Mouse (Mus musculus) myocyte (in vitro differentiated cells): ENCODE data around the gene Ankrd6. TPM values are rescaled to one million over a fixed set of nuclear protein-coding genes. Genes with fewer than 3 reads are reported as not detected.

Source experiments
- H3K27me3 ChIP-seq: one replicate; pipeline ENCODE4 v1.6.1; 2011; ENCODE audit not compliant: control insufficient read depth, insufficient read depth, insufficient read length
- H3K36me3 ChIP-seq: one replicate; pipeline ENCODE4 v1.6.1; 2011; ENCODE audit not compliant: control insufficient read depth, insufficient read depth
- H3K4me2 ChIP-seq: one replicate; pipeline ENCODE4 v1.6.1; 2011; ENCODE audit warnings: low read depth, control low read depth
- H3K4me3 ChIP-seq: one replicate; pipeline ENCODE4 v1.5.1; 2011; ENCODE audit warnings: mild to moderate bottlenecking, control low read depth, moderate library complexity
- H3K79me2 ChIP-seq: one replicate; pipeline ENCODE4 v1.6.1; 2011; ENCODE audit not compliant: control insufficient read depth, insufficient read depth
- H3ac ChIP-seq: one replicate; pipeline ENCODE4 v1.6.1; 2011; ENCODE audit not compliant: control insufficient read depth, insufficient read length
- E2F4 ChIP-seq: IDR thresholded peaks from one replicate; pipeline ENCODE4 v1.6.1; 2011; ENCODE audit warnings: mild to moderate bottlenecking, control low read depth, moderate library complexity; ENCODE audit not compliant: insufficient read depth
- MAX ChIP-seq: IDR thresholded peaks from one replicate; pipeline ENCODE4 v1.6.1; 2011; ENCODE audit warnings: low read depth, mild to moderate bottlenecking, control low read depth
- MYOD1 ChIP-seq, 3 experiments: IDR thresholded peaks; one replicate each; pipeline ENCODE4 v1.6.1; 2011; ENCODE audit warnings: control low read depth in 2 of 3, low read depth in 2 of 3, mild to moderate bottlenecking in 2 of 3, moderate library complexity in 1 of 3; ENCODE audit not compliant: insufficient read length in 2 of 3, control insufficient read depth in 1 of 3
- MYOG ChIP-seq, 3 experiments: IDR thresholded peaks; one replicate each; pipeline ENCODE4 v1.6.1; 2011; ENCODE audit warnings: control low read depth in 2 of 3, low read depth in 2 of 3, mild to moderate bottlenecking in 2 of 3; ENCODE audit not compliant: insufficient read length in 2 of 3, control insufficient read depth in 1 of 3, insufficient read depth in 1 of 3
- POLR2A ChIP-seq: IDR thresholded peaks from one replicate; pipeline ENCODE4 v1.6.1; 2011; ENCODE audit warnings: low read depth, mild to moderate bottlenecking, control low read depth, moderate library complexity; ENCODE audit not compliant: insufficient read length
- POLR2AphosphoS2 ChIP-seq: IDR thresholded peaks from one replicate; pipeline ENCODE4 v1.6.1; 2011; ENCODE audit warnings: low read depth, control low read depth; ENCODE audit not compliant: insufficient read length
- REST ChIP-seq: IDR thresholded peaks from one replicate; pipeline ENCODE4 v1.6.1; 2011; ENCODE audit warnings: mild to moderate bottlenecking, control low read depth, moderate library complexity; ENCODE audit not compliant: insufficient read depth, insufficient read length
- SRF ChIP-seq: IDR thresholded peaks from one replicate; pipeline ENCODE4 v1.6.1; 2011; ENCODE audit warnings: low read depth; ENCODE audit not compliant: control insufficient read depth, insufficient read length
- TCF12 ChIP-seq: IDR thresholded peaks from one replicate; pipeline ENCODE4 v1.6.1; 2011; ENCODE audit warnings: mild to moderate bottlenecking, control low read depth; ENCODE audit not compliant: poor library complexity, insufficient read depth, severe bottlenecking
- TCF3 ChIP-seq: IDR thresholded peaks from one replicate; pipeline ENCODE4 v1.6.1; 2011; ENCODE audit warnings: low read depth, control low read depth; ENCODE audit not compliant: insufficient read length
- USF1 ChIP-seq: IDR thresholded peaks from one replicate; pipeline ENCODE4 v1.6.1; 2011; ENCODE audit warnings: low read depth, mild to moderate bottlenecking, control low read depth, moderate library complexity
- polyA plus RNA-seq: library from polyadenylated mRNA; unstranded; fragments of >200 nt; fragmentation: generic; extraction: Trizol; gene quantifications from one replicate; pipeline ENCODE4 v1.2.1, GENCODE M21; 2012; ENCODE audit warnings: missing spikeins

The Ankrd6 gene
- polyA plus RNA-seq, 1 experiment: 0.31 TPM

- no peak overlapping the region for H3K4me3 ChIP-seq
- no peak overlapping the region for H3ac ChIP-seq
- no peaks in the 10 kb centered on the region for H3K36me3 ChIP-seq
- H3K4me2 ChIP-seq: no peak overlapping the region
- H3K79me2 ChIP-seq: no peaks in the 10 kb centered on the region
- TF ChIP-seq TCF3 (no peak), E2F4 (no peak), MAX (no peak), USF1 (no peak), POLR2AphosphoS2 (no peak)
- H3K27me3 ChIP-seq: peaks cover 7% of the 10 kb centered on the region
Measured at GRCm38 (mm10) chr4:32867460-32867859, 83.2 kb downstream of the Ankrd6 start.

DNA sequence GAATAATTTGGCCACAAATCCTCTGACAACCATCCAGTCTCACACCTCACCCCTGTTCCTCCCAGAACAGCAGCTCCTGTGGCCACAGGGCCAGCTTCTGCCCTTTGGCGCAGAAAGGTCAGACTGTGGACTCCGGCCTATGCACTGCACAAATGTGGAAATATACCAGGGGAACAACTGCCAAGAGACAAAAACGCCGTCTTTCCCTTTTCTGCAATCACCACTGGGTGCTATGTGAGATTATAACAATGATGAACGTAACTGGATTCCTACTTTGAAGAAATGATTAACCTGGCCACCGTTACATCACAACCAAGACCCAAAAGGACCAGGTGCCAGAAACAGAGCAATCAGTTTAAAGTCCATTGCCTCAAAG is 85.8 kb downstream of the Ankrd6 start:
- peaks cover 7% of the 10 kb centered on the region for H3K27me3 ChIP-seq
- H3K4me2 ChIP-seq: no peak overlapping the region
- TF ChIP-seq REST: no peak
- TF ChIP-seq POLR2A: no peak
- TF ChIP-seq USF1: no peak
- TF ChIP-seq MYOD1 (IDR thresholded peaks at IDR 0.05; ENCODE audit: control insufficient read depth in 1 of 3, insufficient read length in 2 of 3, low read depth in 2 of 3): no peak
- TF ChIP-seq E2F4: no peak
- TF ChIP-seq TCF12: no peak
- no peak for TF ChIP-seq TCF3
- no peak for TF ChIP-seq MAX

DNA sequence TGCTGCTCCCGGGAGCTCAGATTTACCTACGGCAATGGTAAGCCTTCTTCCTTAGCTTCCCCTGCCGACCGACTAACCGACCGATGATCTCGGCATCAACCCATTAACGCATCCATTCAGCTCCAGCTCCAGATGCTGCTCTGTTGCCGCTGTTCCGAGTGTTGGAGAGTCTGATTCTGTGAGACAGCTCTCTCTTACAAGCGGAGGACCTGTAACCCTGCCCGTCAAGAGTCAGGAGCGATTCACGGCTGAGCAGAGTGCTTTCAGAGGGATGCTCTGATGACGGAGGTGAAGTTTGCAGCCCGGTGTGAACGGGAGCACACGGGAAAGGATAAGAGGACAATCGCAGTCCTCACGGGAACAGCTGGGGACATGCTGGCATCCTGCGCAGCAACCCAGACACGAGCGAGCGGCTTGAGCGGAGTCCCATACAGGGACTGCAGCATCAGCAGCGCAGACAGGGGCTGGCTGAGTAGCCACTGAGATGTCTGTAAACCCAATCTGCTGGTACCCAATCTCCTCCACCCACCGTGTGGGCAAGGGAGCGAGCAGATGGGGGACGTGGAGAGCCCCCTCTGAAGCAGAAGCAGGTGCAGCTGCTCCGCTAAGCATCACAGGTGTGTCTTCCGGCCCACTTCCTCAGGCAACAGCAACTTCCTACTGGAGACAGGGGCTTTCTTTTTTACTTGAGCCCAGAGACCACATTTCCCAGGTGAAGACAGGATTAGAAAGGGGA is 86.3 kb downstream of the Ankrd6 start:
- TF ChIP-seq MYOG (IDR thresholded peaks at IDR 0.05; ENCODE audit: control insufficient read depth in 1 of 3, insufficient read depth in 1 of 3, insufficient read length in 2 of 3, low read depth in 2 of 3) (no peak), TCF12 (no peak), POLR2A (no peak), MAX (no peak)
- no peak overlapping the region for H3K4me2 ChIP-seq
- no peak overlapping the region for H3ac ChIP-seq
- no peaks in the 10 kb centered on the region for H3K79me2 ChIP-seq
- no peak overlapping the region for H3K4me3 ChIP-seq
- H3K36me3 ChIP-seq: no peaks in the 10 kb centered on the region
- peaks cover 7% of the 10 kb centered on the region for H3K27me3 ChIP-seq

More for the DNA sequence above, 85.8 kb downstream of the Ankrd6 start:
- Histone ChIP-seq H3K79me2 (no peaks in the 10 kb centered on the region), H3K36me3 (no peaks in the 10 kb centered on the region), H3K4me3 (no peak overlapping the region), H3ac (no peak overlapping the region)

DNA sequence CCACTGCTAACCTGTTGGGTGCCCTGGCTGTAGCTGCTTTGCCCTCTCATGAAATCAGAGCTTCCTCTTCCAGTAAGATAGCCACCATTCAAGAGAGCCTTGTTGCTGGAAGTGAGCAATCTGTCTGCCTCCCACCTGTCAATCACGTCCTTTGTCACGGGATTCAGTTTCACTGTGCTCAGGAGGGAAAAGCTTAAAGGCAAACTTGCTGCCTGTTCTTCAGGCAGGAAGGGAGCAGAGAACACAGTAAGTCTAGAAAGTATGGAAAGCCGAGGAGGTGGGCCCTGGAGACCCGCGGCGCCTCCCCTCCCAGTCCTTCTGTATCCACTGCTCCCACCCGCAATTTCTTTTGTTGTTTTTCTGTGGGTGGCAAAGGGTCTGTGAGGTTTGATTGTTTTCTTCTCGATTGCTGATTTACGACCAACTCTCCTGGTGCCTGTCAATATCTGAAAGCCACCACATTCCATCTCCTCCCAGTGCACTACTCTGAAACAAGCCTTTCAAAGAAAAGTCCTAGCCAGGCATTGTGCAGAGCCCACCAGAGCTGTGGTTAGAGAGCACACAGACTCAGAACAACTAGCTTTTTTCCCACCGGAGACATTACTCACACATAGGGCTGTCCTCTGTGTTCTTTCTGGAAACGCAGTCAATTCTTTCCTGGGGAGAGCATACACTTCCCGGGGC is 87.1 kb downstream of the Ankrd6 start:
- H3K4me3 ChIP-seq: no peak overlapping the region
- no peaks in the 10 kb centered on the region for H3K36me3 ChIP-seq
- H3K27me3 ChIP-seq: peaks cover 7% of the 10 kb centered on the region
- no peak overlapping the region for H3ac ChIP-seq
- H3K4me2 ChIP-seq: no peak overlapping the region
- H3K79me2 ChIP-seq: no peaks in the 10 kb centered on the region
- TF ChIP-seq E2F4: no peak
- no peak for TF ChIP-seq TCF3
- no peak for TF ChIP-seq MYOG (IDR thresholded peaks at IDR 0.05; ENCODE audit: control insufficient read depth in 1 of 3, insufficient read depth in 1 of 3, insufficient read length in 2 of 3, low read depth in 2 of 3)
- no peak for TF ChIP-seq MYOD1 (IDR thresholded peaks at IDR 0.05; ENCODE audit: control insufficient read depth in 1 of 3, insufficient read length in 2 of 3, low read depth in 2 of 3)
- TF ChIP-seq MAX: no peak

DNA sequence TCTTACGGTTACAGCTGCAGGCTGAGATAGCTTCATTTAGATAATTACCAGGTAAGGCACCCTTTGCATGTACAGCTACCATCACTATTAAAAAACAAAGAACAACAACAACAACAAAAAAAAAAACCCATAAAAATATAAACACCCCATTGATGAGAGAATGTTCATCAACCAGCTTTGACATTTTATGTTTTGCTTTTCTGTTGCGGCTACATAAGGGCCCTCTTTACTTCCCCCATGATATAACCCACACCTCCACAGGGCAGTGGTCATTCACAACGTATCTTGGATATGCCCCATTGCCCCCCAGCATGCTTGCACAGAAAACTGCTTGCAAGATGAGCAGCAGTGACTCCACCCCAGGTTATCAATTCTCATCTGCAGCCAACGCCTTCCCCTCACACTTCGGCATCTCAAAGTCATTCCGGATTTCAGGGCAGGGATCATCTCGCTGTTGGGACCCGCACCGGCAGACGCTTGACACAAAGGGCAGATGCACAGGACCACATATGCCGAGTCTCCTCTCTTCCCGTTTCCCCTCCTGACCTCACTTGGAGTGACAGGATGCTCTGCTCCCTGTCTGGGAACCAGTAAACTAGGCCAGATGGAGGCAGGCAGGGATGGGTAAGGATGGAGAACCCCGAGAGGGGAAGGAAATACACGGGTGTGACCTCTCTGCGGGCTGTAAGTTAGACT is 87.7 kb downstream of the Ankrd6 start:
- Histone ChIP-seq H3K79me2 (no peaks in the 10 kb centered on the region), H3K4me3 (no peak overlapping the region), H3ac (no peak overlapping the region), H3K4me2 (no peak overlapping the region), H3K36me3 (no peaks in the 10 kb centered on the region), H3K27me3 (peaks cover 7% of the 10 kb centered on the region)
- no peak for TF ChIP-seq SRF
- TF ChIP-seq REST: no peak
- TF ChIP-seq MYOG (IDR thresholded peaks at IDR 0.05; ENCODE audit: control insufficient read depth in 1 of 3, insufficient read depth in 1 of 3, insufficient read length in 2 of 3, low read depth in 2 of 3): no peak
- no peak for TF ChIP-seq POLR2A
